Comparison of ENCODE assay signal across 9 mouse cellular contexts in the genomic region with DNA sequence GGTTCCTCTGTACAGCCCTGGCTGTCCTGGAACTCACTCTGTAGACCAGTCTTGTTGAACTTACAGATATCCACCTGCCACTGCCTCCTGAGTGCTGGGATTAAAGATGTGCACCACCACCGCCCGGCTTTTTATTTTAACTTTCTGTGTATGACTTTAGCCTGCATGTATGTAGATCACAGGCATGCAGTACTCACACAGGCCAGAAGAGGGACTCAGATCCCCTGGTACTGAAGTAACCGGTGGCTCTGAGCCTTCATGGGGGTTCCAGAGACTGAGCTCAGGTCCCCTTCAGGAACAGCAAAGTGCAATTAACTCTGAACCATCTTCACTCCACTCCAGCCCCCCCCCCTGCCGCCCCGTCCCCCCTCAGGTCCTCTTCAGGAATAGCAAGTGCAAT. TPM values are rescaled to one million over a fixed set of nuclear protein-coding genes. Genes with fewer than 3 reads are reported as not detected.
DNase-seq lines count a peak whose midpoint lies in the region; ATAC-seq and TF ChIP-seq lines count a peak whose summit lies in the region.
"Had no signal": no experiment of that assay in that cellular context is flagged by ENCODE, and none has a peak within 500 bp of the region (broad histone marks: within the 10 kb centered on the region; RNA-seq: fewer than 3 reads in every experiment).

No protein-coding gene starts in this region.

- H3K27ac ChIP-seq in intestine, postnatal 0 days (ENCODE audit: low read depth, low read length): no peak overlapping the region
- no peak overlapping the region for H3K27ac ChIP-seq in intestine, embryonic 15.5 days
- H3K27ac ChIP-seq: heart, embryonic 13.5 days had no signal

- no peaks in the 10 kb centered on the region for H3K36me3 ChIP-seq in intestine, postnatal 0 days (ENCODE audit: control insufficient read depth, insufficient read depth)
- H3K36me3 ChIP-seq in intestine, embryonic 15.5 days: no peaks in the 10 kb centered on the region
- H3K36me3 ChIP-seq: heart, embryonic 13.5 days had no signal

- peak; percentile 63 for TF ChIP-seq CTCF in intestine, postnatal 0 days (IDR thresholded peaks at IDR 0.05; ENCODE audit: low read depth)

- H3K4me2 ChIP-seq in intestine, postnatal 0 days (replicated peaks; ENCODE audit: low read depth): no peak overlapping the region
- H3K4me2 ChIP-seq in intestine, embryonic 15.5 days (replicated peaks): no peak overlapping the region
- H3K4me2 ChIP-seq: heart, embryonic 13.5 days had no signal

- no peaks in the 10 kb centered on the region; the same call in 1 of the 2 replicates for H3K27me3 ChIP-seq in intestine, postnatal 0 days (replicated peaks; ENCODE audit: control insufficient read depth, insufficient read depth, low read length)
- no peaks in the 10 kb centered on the region for H3K27me3 ChIP-seq in intestine, embryonic 15.5 days (replicated peaks)

- ATAC-seq in intestine, postnatal 0 days: no peak
- no peak for ATAC-seq in intestine, embryonic 15.5 days
- peak; percentile 77 for ATAC-seq in erythroid progenitor cell, adult 5-6 weeks (replicated peaks; ENCODE audit: low FRiP score, poor library complexity, severe bottlenecking)

- no peak overlapping the region for H3K4me3 ChIP-seq in intestine, postnatal 0 days (ENCODE audit: low read depth, low read length)
- no peak overlapping the region for H3K4me3 ChIP-seq in intestine, embryonic 15.5 days (replicated peaks)
- H3K4me3 ChIP-seq: heart, embryonic 13.5 days had no signal

- DNase-seq in CD4-positive helper T cell, adult 2 months (ENCODE audit: low read depth, low spot score): peak; percentile 21
- peak; percentile 45 for DNase-seq in MN1 (ENCODE audit: low spot score)
- DNase-seq in lung, postnatal 14 days: peak; percentile 67
- DNase-seq in frontal cortex, postnatal 25 days (ENCODE audit: low spot score in 2 of 2): no peak
- DNase-seq in layer of hippocampus, adult 9-11 months: no peak

- no peak overlapping the region for H3K9ac ChIP-seq in intestine, postnatal 0 days (ENCODE audit: low read depth, low read length)
- H3K9ac ChIP-seq in intestine, embryonic 15.5 days: no peak overlapping the region
- H3K9ac ChIP-seq: heart, embryonic 13.5 days had no signal

- H3K4me1 ChIP-seq in intestine, postnatal 0 days (replicated peaks; ENCODE audit: control insufficient read depth, insufficient read depth, low read length): no peaks in the 10 kb centered on the region
- H3K4me1 ChIP-seq in intestine, embryonic 15.5 days (replicated peaks): no peaks in the 10 kb centered on the region

- no peaks in the 10 kb centered on the region for H3K9me3 ChIP-seq in intestine, postnatal 0 days (ENCODE audit: control insufficient read depth)
- no peaks in the 10 kb centered on the region for H3K9me3 ChIP-seq in intestine, embryonic 15.5 days
- H3K9me3 ChIP-seq: heart, embryonic 13.5 days had no signal

- 49% methylated on average over 5 of the region's 5 CpGs for WGBS in intestine, postnatal 0 days
- 42% methylated on average over 5 of the region's 5 CpGs for whole genome bisulfite sequencing in intestine, embryonic 15.5 days

RNA-seq across cellular contexts. Expression of a gene that starts 25.5 kb away (rescaled TPM):
- 0.10 and 0.20 TPM in 2 replicates for polyA plus RNA-seq in intestine, postnatal 0 days (2015; fragmentation: Nextera tagmentation; extraction: Ambion mirVana)
- polyA plus RNA-seq in intestine, embryonic 15.5 days (2015; fragmentation: Nextera tagmentation; extraction: Ambion mirVana): 0.24 and 0.26 TPM in 2 replicates
- 1.4 TPM in 1 of 2 replicates, not detected in the other for total RNA-seq in erythroid progenitor cell, adult 5-6 weeks (2015; ENCODE audit: low replicate concordance)
- total RNA-seq in erythroid progenitor cell, adult 5-6 weeks (2017; ENCODE audit: low replicate concordance): 1.2 TPM in 1 of 2 replicates, not detected in the other

RNA-seq across cellular contexts. Expression of a gene that starts 25.6 kb away (rescaled TPM):
- polyA plus RNA-seq in intestine, postnatal 0 days (2015; fragmentation: Nextera tagmentation; extraction: Ambion mirVana): 0.07 and 0.13 TPM in 2 replicates
- 0.05 TPM in 1 of 2 replicates, not detected in the other for polyA plus RNA-seq in intestine, embryonic 15.5 days (2015; fragmentation: Nextera tagmentation; extraction: Ambion mirVana)
- not detected in 2 replicates for total RNA-seq in erythroid progenitor cell, adult 5-6 weeks (2015; ENCODE audit: low replicate concordance)
- total RNA-seq in erythroid progenitor cell, adult 5-6 weeks (2017; ENCODE audit: low replicate concordance): not detected in 2 replicates
- polyA plus RNA-seq: heart, embryonic 13.5 days had no signal

RNA-seq across cellular contexts. Expression of a gene that starts 32.5 kb away (rescaled TPM):
- 67.9 and 78.5 TPM in 2 replicates for polyA plus RNA-seq in intestine, postnatal 0 days (2015; fragmentation: Nextera tagmentation; extraction: Ambion mirVana)
- polyA plus RNA-seq in intestine, embryonic 15.5 days (2015; fragmentation: Nextera tagmentation; extraction: Ambion mirVana): 38.1 and 39.3 TPM in 2 replicates
- 2.5 TPM in 1 of 2 replicates, not detected in the other for total RNA-seq in erythroid progenitor cell, adult 5-6 weeks (2015; ENCODE audit: low replicate concordance)
- 2.2 TPM in 1 of 2 replicates, not detected in the other for total RNA-seq in erythroid progenitor cell, adult 5-6 weeks (2017; ENCODE audit: low replicate concordance)

RNA-seq across cellular contexts. Expression of a gene that starts 57.8 kb away (rescaled TPM):
- 6.4 and 7.1 TPM in 2 replicates for polyA plus RNA-seq in intestine, postnatal 0 days (2015; fragmentation: Nextera tagmentation; extraction: Ambion mirVana)
- 20.1 and 22.6 TPM in 2 replicates for polyA plus RNA-seq in intestine, embryonic 15.5 days (2015; fragmentation: Nextera tagmentation; extraction: Ambion mirVana)
- 2.5 TPM in 1 of 2 replicates, not detected in the other for total RNA-seq in erythroid progenitor cell, adult 5-6 weeks (2015; ENCODE audit: low replicate concordance)
- 0.39 TPM in 1 of 2 replicates, not detected in the other for total RNA-seq in erythroid progenitor cell, adult 5-6 weeks (2017; ENCODE audit: low replicate concordance)

Comparison
In these comparisons a context has a peak if more than half of its experiments do, and no peak if none do; other contexts are left out.
1. DNase-seq: peak in CD4-positive helper T cell, adult 2 months (single experiment), MN1 (single experiment) and lung, postnatal 14 days (single experiment); none in frontal cortex, postnatal 25 days (0 of 2) and layer of hippocampus, adult 9-11 months (single experiment).